Mouse (Mus musculus) kidney, adult 2 months (tissue): ENCODE results near the gene Gm9837.

Experiments
- CTCF ChIP-seq: fragments of 200-500 bp; conservative IDR thresholded peaks from 2 replicates; pipeline ENCODE4 v1.5.1; 2011; ENCODE audit warnings: low read depth, mild to moderate bottlenecking, control low read depth, low read length, moderate library complexity, mixed read lengths; ENCODE audit not compliant: insufficient read depth, insufficient read length
- POLR2A ChIP-seq: fragments of 200-500 bp; IDR thresholded peaks from one replicate; pipeline ENCODE4 v1.6.1; 2011; ENCODE audit warnings: low read depth, low read length, control low read depth

GRCm38 (mm10) chr11:53475620-53476019 lies 5.3 kb upstream of the Gm9837 start:
- TF ChIP-seq CTCF, result no peak
- no peak for TF ChIP-seq POLR2A
